Mouse (Mus musculus): Measurements from ENCODE around the gene Alg6. TPM values are rescaled to one million over a fixed set of nuclear protein-coding genes. Genes with fewer than 3 reads are reported as not detected.

Gene Alg6
- polyA plus RNA-seq, 1 experiment from 2014 or later: 16.1 TPM

DNA sequence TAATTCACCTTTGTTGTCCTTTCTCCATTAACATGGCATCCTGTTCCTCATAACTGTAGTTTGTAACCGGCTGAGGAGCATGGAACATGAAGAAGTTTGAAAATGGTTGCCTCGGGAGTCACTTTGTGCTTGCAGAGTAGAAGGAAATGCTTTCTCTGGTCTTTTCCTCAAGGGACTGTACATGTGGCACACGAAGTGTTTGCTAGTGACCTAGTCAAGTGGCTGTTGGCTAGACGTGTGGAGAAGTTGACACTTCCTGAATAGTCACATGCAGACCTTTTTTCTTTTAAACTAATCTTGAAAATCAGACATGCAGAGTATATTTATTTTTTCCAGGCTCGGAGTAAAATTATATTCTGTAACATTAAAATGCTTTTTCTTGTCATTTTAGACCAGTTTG, 37.0 kb downstream of the Alg6 start:
- Histone ChIP-seq H3K9ac (ENCODE audit: low read depth, low read length) (no peak overlapping the region), H3K27me3 (ENCODE audit: insufficient read depth, low read length) (no peaks in the 10 kb centered on the region), H3K4me2 (ENCODE audit: low read length) (no peak overlapping the region), H3K9me3 (replicated peaks; ENCODE audit: low read length) (no peaks in the 10 kb centered on the region), H3K4me3 (replicated peaks; ENCODE audit: low read depth, low read length) (no peak overlapping the region), H3K27ac (no peak overlapping the region), H3K4me1 (replicated peaks; ENCODE audit: insufficient read depth, low read length) (no peaks in the 10 kb centered on the region), H3K36me3 (ENCODE audit: insufficient read depth, low read length) (no peaks in the 10 kb centered on the region)
- TF ChIP-seq CTCF (IDR thresholded peaks at IDR 0.05; ENCODE audit: low read depth): no peak
- ATAC-seq (replicated peaks; ENCODE audit: low FRiP score, low read depth) (no peak), DNase-seq (ENCODE audit: low spot score) (no peak)
- WGBS: 86% methylated on average over 5 of the region's 5 CpGs

DNA sequence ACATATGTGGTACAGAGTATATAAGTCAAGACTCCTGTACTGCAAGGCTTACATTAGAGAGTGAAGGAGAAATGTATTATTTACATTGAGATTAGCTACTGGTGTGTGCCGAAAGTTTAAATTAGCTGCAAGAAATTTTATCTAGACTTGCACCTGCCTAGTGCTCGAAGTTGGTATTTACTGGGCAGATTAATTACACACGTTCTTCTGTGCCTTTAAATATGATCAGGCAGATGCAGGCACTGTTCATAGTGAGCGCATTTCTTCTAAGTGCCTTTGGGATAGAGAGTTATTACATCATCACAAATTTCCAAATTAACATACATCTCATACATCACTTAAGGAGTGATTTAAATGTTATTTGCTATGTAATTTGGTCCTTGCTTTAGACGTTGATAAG, 50.8 kb downstream of the Alg6 start:
- DNase-seq (ENCODE audit: low spot score): no peak

DNA sequence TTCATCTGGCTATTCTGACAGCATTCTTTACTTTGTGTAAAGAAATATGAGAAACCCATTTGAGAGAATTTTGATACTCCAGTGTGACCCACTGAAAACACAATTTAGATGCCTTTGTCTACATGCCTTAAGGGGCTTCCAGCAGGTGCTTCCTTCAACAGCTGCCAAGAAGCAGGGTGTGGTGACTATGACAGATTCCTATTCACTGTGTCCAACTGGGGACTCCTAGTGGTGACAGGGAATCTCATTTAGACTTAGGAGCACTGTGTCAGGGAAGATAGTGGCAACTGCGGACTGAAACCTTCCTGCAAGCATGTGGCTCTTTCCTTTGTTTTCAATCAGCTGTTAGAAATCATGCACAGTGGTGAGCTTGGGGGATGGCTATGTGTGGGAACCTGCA, 51.3 kb downstream of the Alg6 start:
- no peaks in the 10 kb centered on the region for H3K9me3 ChIP-seq (replicated peaks; ENCODE audit: low read length)
- peak; percentile 29 for DNase-seq (ENCODE audit: low spot score)
- no peak overlapping the region for H3K9ac ChIP-seq (ENCODE audit: low read depth, low read length)
- no peaks in the 10 kb centered on the region for H3K4me1 ChIP-seq (replicated peaks; ENCODE audit: insufficient read depth, low read length)
- H3K27me3 ChIP-seq (ENCODE audit: insufficient read depth, low read length): no peaks in the 10 kb centered on the region
- H3K4me3 ChIP-seq (replicated peaks; ENCODE audit: low read depth, low read length): no peak overlapping the region
- no peak overlapping the region for H3K4me2 ChIP-seq (ENCODE audit: low read length)
- H3K36me3 ChIP-seq (ENCODE audit: insufficient read depth, low read length): no peaks in the 10 kb centered on the region
- 61% methylated on average over 1 of the region's 1 CpGs for WGBS
- peak; percentile 65 for TF ChIP-seq CTCF (IDR thresholded peaks at IDR 0.05; ENCODE audit: low read depth)
- no peak overlapping the region for H3K27ac ChIP-seq
- ATAC-seq (replicated peaks; ENCODE audit: low FRiP score, low read depth): no peak

More for the DNA sequence above, 50.8 kb downstream of the Alg6 start:
- H3K4me1 ChIP-seq (replicated peaks; ENCODE audit: insufficient read depth, low read length): no peaks in the 10 kb centered on the region
- H3K27me3 ChIP-seq (ENCODE audit: insufficient read depth, low read length): no peaks in the 10 kb centered on the region
- ATAC-seq (replicated peaks; ENCODE audit: low FRiP score, low read depth): no peak
- no peak overlapping the region for H3K4me3 ChIP-seq (replicated peaks; ENCODE audit: low read depth, low read length)
- no peak overlapping the region for H3K9ac ChIP-seq (ENCODE audit: low read depth, low read length)
- H3K9me3 ChIP-seq (replicated peaks; ENCODE audit: low read length): no peaks in the 10 kb centered on the region
- TF ChIP-seq CTCF (IDR thresholded peaks at IDR 0.05; ENCODE audit: low read depth): no peak
- no peak overlapping the region for H3K4me2 ChIP-seq (ENCODE audit: low read length)
- H3K36me3 ChIP-seq (ENCODE audit: insufficient read depth, low read length): no peaks in the 10 kb centered on the region
- WGBS: 71% methylated on average over 5 of the region's 5 CpGs
- no peak overlapping the region for H3K27ac ChIP-seq

DNA sequence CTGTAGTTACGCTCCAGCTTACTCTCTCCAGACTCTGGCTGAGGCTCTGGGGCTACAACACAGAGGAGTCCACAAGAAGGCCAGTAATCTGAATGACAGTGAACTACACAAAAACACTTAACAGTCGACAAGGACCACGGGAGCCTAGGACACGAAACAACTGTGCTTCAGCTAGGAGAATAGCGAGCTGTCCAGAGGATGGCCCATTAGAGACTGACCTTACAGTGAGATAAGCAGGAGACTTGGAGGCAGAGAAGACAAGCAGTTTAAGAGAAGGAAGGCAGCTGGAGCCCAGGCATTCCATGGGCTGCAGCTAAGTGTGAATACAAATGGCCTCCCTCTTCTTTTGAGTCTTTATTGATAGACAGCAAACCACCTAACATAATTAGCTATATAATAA, 55.1 kb downstream of the Alg6 start:
- H3K4me3 ChIP-seq (replicated peaks; ENCODE audit: low read depth, low read length): no peak overlapping the region
- no peaks in the 10 kb centered on the region for H3K27me3 ChIP-seq (ENCODE audit: insufficient read depth, low read length)
- peak; percentile 53 for DNase-seq (ENCODE audit: low spot score)
- no peak for ATAC-seq (replicated peaks; ENCODE audit: low FRiP score, low read depth)
- H3K4me2 ChIP-seq (ENCODE audit: low read length): no peak overlapping the region
- H3K27ac ChIP-seq: no peak overlapping the region
- H3K36me3 ChIP-seq (ENCODE audit: insufficient read depth, low read length): no peaks in the 10 kb centered on the region
- 68% methylated on average over 5 of the region's 5 CpGs for WGBS
- no peak overlapping the region for H3K9ac ChIP-seq (ENCODE audit: low read depth, low read length)
- H3K9me3 ChIP-seq (replicated peaks; ENCODE audit: low read length): no peaks in the 10 kb centered on the region
- no peaks in the 10 kb centered on the region for H3K4me1 ChIP-seq (replicated peaks; ENCODE audit: insufficient read depth, low read length)
- TF ChIP-seq CTCF (IDR thresholded peaks at IDR 0.05; ENCODE audit: low read depth): no peak

DNA sequence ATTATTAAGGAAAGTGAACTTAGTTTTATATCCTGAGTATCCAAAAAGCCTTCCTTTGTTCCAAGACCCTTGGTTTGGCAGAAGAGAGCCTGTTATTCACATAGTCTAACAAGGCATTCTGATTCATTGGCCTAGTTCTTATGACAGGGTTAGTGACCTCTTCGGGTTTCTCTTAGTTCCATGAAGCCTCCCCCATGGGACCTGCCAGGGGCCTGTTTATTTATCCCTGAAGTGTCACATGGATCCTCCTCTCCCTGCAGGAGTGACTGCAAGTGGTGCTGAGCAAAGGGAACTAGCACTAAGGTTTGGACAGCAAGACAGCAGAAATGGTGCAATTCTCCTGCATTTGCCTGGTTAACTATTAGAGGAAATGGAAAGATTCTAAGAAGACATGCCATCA, 57.6 kb downstream of the Alg6 start:
- no peak overlapping the region for H3K9ac ChIP-seq (ENCODE audit: low read depth, low read length)
- no peaks in the 10 kb centered on the region for H3K4me1 ChIP-seq (replicated peaks; ENCODE audit: insufficient read depth, low read length)
- no peaks in the 10 kb centered on the region for H3K36me3 ChIP-seq (ENCODE audit: insufficient read depth, low read length)
- no peak overlapping the region for H3K4me3 ChIP-seq (replicated peaks; ENCODE audit: low read depth, low read length)
- H3K9me3 ChIP-seq (replicated peaks; ENCODE audit: low read length): no peaks in the 10 kb centered on the region
- no peak overlapping the region for H3K4me2 ChIP-seq (ENCODE audit: low read length)
- peak; percentile 12 for DNase-seq (ENCODE audit: low spot score)
- no peak for TF ChIP-seq CTCF (IDR thresholded peaks at IDR 0.05; ENCODE audit: low read depth)
- no peaks in the 10 kb centered on the region for H3K27me3 ChIP-seq (ENCODE audit: insufficient read depth, low read length)
- ATAC-seq (replicated peaks; ENCODE audit: low FRiP score, low read depth): no peak
- 25% methylated on average over 1 of the region's 1 CpGs for WGBS
- H3K27ac ChIP-seq: no peak overlapping the region

DNA sequence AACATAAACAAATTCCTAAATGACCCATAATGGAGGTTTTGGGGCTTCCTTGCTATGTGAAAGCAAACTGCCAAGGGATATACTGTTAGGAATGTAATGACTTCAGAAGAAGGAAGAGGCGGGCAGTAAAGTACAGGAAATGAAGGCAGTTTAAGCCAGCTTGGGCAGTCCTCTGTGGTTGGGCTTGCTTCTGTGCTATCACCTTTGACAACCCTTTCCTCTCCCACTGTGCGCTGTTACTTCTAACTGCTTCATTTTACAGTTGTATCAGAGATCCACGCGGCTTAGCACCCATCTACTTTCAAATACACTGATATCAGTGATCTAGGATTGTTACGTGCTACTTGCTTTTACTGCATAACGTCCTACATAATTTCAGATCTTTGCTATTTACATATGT, 76.9 kb downstream of the Alg6 start:
- ATAC-seq (replicated peaks; ENCODE audit: low FRiP score, low read depth) (no peak), DNase-seq (ENCODE audit: low spot score) (peak; percentile 9)
- 89% methylated on average over 6 of the region's 6 CpGs for WGBS

More for the DNA sequence above, 76.9 kb downstream of the Alg6 start:
- Histone ChIP-seq H3K4me3 (replicated peaks; ENCODE audit: low read depth, low read length) (no peak overlapping the region), H3K9ac (ENCODE audit: low read depth, low read length) (no peak overlapping the region), H3K36me3 (ENCODE audit: insufficient read depth, low read length) (no peaks in the 10 kb centered on the region), H3K9me3 (replicated peaks; ENCODE audit: low read length) (no peaks in the 10 kb centered on the region), H3K27me3 (ENCODE audit: insufficient read depth, low read length) (no peaks in the 10 kb centered on the region), H3K27ac (no peak overlapping the region), H3K4me2 (ENCODE audit: low read length) (no peak overlapping the region), H3K4me1 (replicated peaks; ENCODE audit: insufficient read depth, low read length) (no peaks in the 10 kb centered on the region)
- TF ChIP-seq CTCF (IDR thresholded peaks at IDR 0.05; ENCODE audit: low read depth): no peak

Other genes with a start within 250 kb of the Alg6 start
- gene Foxd3, start 59.4 kb upstream of the Alg6 start, polyA plus RNA-seq (2015; fragmentation: Nextera tagmentation; extraction: Ambion mirVana): 0.05 TPM in 2 replicates
- 21.6 and 23.1 TPM in 2 replicates for gene Efcab7, start 113.5 kb downstream of the Alg6 start, polyA plus RNA-seq (2015; fragmentation: Nextera tagmentation; extraction: Ambion mirVana)
- gene Pgm1, start 213.8 kb downstream of the Alg6 start, polyA plus RNA-seq (2015; fragmentation: Nextera tagmentation; extraction: Ambion mirVana): 63.5 and 68.6 TPM in 2 replicates
- gene Itgb3bp, start 214.1 kb downstream of the Alg6 start, polyA plus RNA-seq (2015; fragmentation: Nextera tagmentation; extraction: Ambion mirVana): 36.8 and 38.3 TPM in 2 replicates